Mouse (Mus musculus): Measurements from ENCODE around the gene Myt1l. TPM values are rescaled to one million over a fixed set of nuclear protein-coding genes. Genes with fewer than 3 reads are reported as not detected.

Gene Myt1l
- polyA plus RNA-seq, 1 experiment from 2014 or later, result 1.2 TPM

- Histone ChIP-seq H3K36me3 (no peaks in the 10 kb centered on the region), H3K4me1 (replicated peaks) (no peaks in the 10 kb centered on the region), H3K4me2 (no peak overlapping the region), H3K9me3 (no peaks in the 10 kb centered on the region), H3K27ac (no peak overlapping the region), H3K4me3 (replicated peaks) (no peak overlapping the region), H3K9ac (replicated peaks) (no peak overlapping the region), H3K27me3 (peaks cover 10% of the 10 kb centered on the region; the same call in 1 of the 2 replicates)
- ATAC-seq (ENCODE audit: insufficient number of reproducible peaks, insufficient read depth, low FRiP score, low TSS enrichment, low read depth), result no peak
- 77% methylated on average over 3 of the region's 3 CpGs for WGBS
Measured at GRCm38 (mm10) chr12:29657061-29657460, 128.9 kb downstream of the Myt1l start.

- Histone ChIP-seq H3K4me2 (no peak overlapping the region), H3K9ac (replicated peaks) (no peak overlapping the region), H3K9me3 (no peaks in the 10 kb centered on the region), H3K4me3 (replicated peaks) (no peak overlapping the region), H3K27me3 (peaks cover 10% of the 10 kb centered on the region; the same call in 1 of the 2 replicates), H3K36me3 (no peaks in the 10 kb centered on the region), H3K4me1 (replicated peaks) (no peaks in the 10 kb centered on the region), H3K27ac (no peak overlapping the region)
- WGBS, result 78% methylated on average over 2 of the region's 2 CpGs
- ATAC-seq (ENCODE audit: insufficient number of reproducible peaks, insufficient read depth, low FRiP score, low TSS enrichment, low read depth), result no peak
Measured at GRCm38 (mm10) chr12:29657870-29658269, 129.7 kb downstream of the Myt1l start.

DNA sequence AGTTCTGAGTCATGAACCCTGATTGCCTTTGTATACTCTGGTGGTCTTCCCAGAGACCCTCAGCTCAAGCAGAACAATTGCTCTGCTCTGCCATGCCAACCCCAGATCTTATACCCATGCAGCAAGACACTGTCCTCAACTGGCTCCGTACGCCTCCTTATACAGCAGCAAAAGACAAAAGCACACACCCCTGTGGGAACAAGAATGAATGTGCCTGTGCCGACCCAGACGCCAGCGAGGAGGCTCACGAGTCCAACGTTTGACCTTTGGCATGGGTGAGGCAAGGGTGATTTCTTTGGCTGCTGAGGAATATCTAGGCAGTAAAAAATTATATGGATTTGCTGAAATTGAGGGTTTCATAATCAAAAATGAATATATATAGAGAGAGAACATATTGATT lies 143.8 kb downstream of the Myt1l start:
- Histone ChIP-seq H3K27ac (no peak overlapping the region), H3K4me2 (no peak overlapping the region), H3K9ac (replicated peaks) (no peak overlapping the region), H3K27me3 (0 out of 2 replicates have a peak, but pooled peaks cover 8% of the 10 kb centered on the region), H3K9me3 (no peaks in the 10 kb centered on the region), H3K36me3 (no peaks in the 10 kb centered on the region), H3K4me1 (replicated peaks) (no peaks in the 10 kb centered on the region), H3K4me3 (replicated peaks) (no peak overlapping the region)
- 91% methylated on average over 7 of the region's 7 CpGs for WGBS
- ATAC-seq (ENCODE audit: insufficient number of reproducible peaks, insufficient read depth, low FRiP score, low TSS enrichment, low read depth), result no peak

DNA sequence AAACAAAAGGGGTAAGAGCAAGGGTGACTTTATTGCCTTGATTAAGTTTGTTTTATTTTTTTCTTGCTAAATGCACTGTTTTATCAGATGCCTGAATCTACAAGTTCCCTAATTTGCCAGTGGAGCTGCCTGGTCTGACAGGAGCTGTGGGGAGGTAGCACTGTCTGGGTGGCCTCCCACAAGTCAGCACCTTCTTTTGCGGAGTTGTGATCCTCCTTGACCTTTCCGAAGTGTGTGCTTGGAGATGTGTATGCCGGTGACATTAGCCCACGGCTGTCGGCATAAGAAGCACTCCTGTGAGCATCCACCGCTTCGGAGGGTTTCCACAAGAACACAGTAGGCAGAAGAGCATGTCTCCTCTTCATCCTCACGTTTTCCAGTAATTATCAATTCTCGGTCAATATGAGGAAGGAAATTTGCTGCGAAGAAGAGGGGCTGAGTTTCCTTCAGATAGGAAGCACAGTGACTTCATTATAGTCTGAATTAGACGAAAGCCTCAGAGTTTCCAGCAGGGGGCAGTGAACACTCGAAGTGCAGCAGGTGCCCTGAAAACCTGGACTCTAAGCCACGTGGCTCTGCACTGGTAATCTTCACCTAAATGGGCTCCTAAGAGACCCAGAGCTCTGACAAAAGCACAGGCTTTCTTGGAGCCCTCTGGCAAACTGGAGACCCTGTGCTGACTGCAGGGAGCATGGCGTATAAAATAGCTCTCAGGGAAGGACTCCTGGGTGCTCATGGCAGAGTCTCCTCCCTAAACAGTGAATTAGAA lies 147.6 kb downstream of the Myt1l start:
- Histone ChIP-seq H3K4me3 (replicated peaks) (no peak overlapping the region), H3K27me3 (no peaks in the 10 kb centered on the region), H3K27ac (no peak overlapping the region), H3K9me3 (no peaks in the 10 kb centered on the region), H3K9ac (replicated peaks) (no peak overlapping the region), H3K4me2 (no peak overlapping the region), H3K4me1 (replicated peaks) (no peaks in the 10 kb centered on the region), H3K36me3 (no peaks in the 10 kb centered on the region)
- no peak for ATAC-seq (ENCODE audit: insufficient number of reproducible peaks, insufficient read depth, low FRiP score, low TSS enrichment, low read depth)
- 51% methylated on average over 14 of the region's 14 CpGs for WGBS

- Histone ChIP-seq H3K27me3 (no peaks in the 10 kb centered on the region; the same call in 1 of the 2 replicates), H3K4me1 (replicated peaks) (no peaks in the 10 kb centered on the region), H3K9ac (replicated peaks) (no peak overlapping the region), H3K4me2 (no peak overlapping the region), H3K9me3 (no peaks in the 10 kb centered on the region), H3K27ac (no peak overlapping the region), H3K4me3 (replicated peaks) (no peak overlapping the region), H3K36me3 (no peaks in the 10 kb centered on the region)
- WGBS, result 82% methylated on average over 8 of the region's 8 CpGs
- ATAC-seq (ENCODE audit: insufficient number of reproducible peaks, insufficient read depth, low FRiP score, low TSS enrichment, low read depth), result no peak
Measured at GRCm38 (mm10) chr12:29682384-29682783, 154.2 kb downstream of the Myt1l start.

GRCm38 (mm10) chr12:29682946-29683345 lies 154.8 kb downstream of the Myt1l start:
- Histone ChIP-seq H3K4me3 (replicated peaks) (no peak overlapping the region), H3K36me3 (no peaks in the 10 kb centered on the region), H3K27me3 (no peaks in the 10 kb centered on the region; the same call in 1 of the 2 replicates), H3K4me2 (no peak overlapping the region), H3K27ac (no peak overlapping the region), H3K9ac (replicated peaks) (no peak overlapping the region), H3K9me3 (no peaks in the 10 kb centered on the region), H3K4me1 (replicated peaks) (no peaks in the 10 kb centered on the region)
- no peak for ATAC-seq (ENCODE audit: insufficient number of reproducible peaks, insufficient read depth, low FRiP score, low TSS enrichment, low read depth)
- WGBS, result 85% methylated on average over 8 of the region's 8 CpGs

GRCm38 (mm10) chr12:29686241-29686640 lies 158.1 kb downstream of the Myt1l start:
- H3K4me3 ChIP-seq (replicated peaks), result no peak overlapping the region
- H3K36me3 ChIP-seq, result no peaks in the 10 kb centered on the region
- WGBS, result 59% methylated on average over 8 of the region's 8 CpGs
- no peaks in the 10 kb centered on the region; the same call in 1 of the 2 replicates for H3K27me3 ChIP-seq
- H3K9me3 ChIP-seq, result no peaks in the 10 kb centered on the region
- no peak overlapping the region for H3K9ac ChIP-seq (replicated peaks)
- no peak overlapping the region for H3K27ac ChIP-seq
- no peak for ATAC-seq (ENCODE audit: insufficient number of reproducible peaks, insufficient read depth, low FRiP score, low TSS enrichment, low read depth)
- H3K4me2 ChIP-seq, result no peak overlapping the region
- no peaks in the 10 kb centered on the region for H3K4me1 ChIP-seq (replicated peaks)

DNA sequence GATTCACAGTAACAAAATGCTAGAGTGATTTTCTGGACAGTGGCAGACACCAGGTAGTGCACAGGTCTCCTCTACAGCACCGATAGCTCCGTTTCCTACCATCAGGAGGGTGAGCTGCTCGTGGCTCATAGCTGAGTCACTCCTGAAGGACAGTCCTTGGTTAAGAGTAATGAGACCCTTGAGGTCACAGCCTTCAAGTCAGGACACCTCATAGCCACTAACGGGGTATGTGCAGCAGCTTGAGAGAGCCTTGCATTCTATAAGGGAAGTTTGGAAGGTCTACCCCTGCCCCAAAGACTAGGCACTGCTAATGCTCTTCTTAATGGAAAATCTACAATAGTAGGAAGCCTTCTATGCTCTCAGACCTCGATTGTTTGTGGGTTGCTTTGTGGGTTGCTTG lies 163.4 kb downstream of the Myt1l start:
- WGBS, result 83% methylated on average over 5 of the region's 5 CpGs
- no peak for ATAC-seq (ENCODE audit: insufficient number of reproducible peaks, insufficient read depth, low FRiP score, low TSS enrichment, low read depth)
- no peaks in the 10 kb centered on the region for H3K27me3 ChIP-seq

DNA sequence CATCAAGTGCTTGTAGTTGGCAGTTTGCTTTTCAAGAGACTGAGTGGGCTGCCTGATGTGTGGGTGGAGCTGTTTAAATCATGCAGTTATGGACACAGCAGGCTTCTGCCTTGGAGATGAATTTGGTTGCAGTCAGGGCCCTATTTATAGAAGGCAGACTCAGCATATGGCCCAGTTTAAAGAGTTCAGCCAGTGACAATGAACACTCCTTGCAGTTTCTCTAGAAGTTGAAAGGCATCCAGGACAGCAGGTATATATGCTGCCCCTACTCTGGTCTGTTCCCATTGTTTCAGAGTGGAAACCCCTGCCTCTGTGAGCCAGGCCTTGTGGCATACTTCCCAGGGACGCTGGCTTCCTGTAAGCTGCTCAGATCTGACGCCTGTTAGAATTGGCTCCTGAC lies 167.0 kb downstream of the Myt1l start:
- WGBS, result 39% methylated on average over 2 of the region's 2 CpGs
- Histone ChIP-seq H3K4me2 (no peak overlapping the region), H3K27me3 (no peaks in the 10 kb centered on the region), H3K27ac (no peak overlapping the region), H3K9ac (replicated peaks) (no peak overlapping the region), H3K4me1 (replicated peaks) (peaks cover 23% of the 10 kb centered on the region), H3K36me3 (no peaks in the 10 kb centered on the region), H3K4me3 (replicated peaks) (no peak overlapping the region), H3K9me3 (no peaks in the 10 kb centered on the region)
- no peak for ATAC-seq (ENCODE audit: insufficient number of reproducible peaks, insufficient read depth, low FRiP score, low TSS enrichment, low read depth)

More for the DNA sequence above, 163.4 kb downstream of the Myt1l start:
- Histone ChIP-seq H3K4me2 (no peak overlapping the region), H3K27ac (no peak overlapping the region), H3K9ac (replicated peaks) (no peak overlapping the region), H3K36me3 (no peaks in the 10 kb centered on the region), H3K4me1 (replicated peaks) (peaks cover 4% of the 10 kb centered on the region; the same call in 1 of the 2 replicates), H3K9me3 (no peaks in the 10 kb centered on the region), H3K4me3 (replicated peaks) (no peak overlapping the region)

- Histone ChIP-seq H3K9me3 (no peaks in the 10 kb centered on the region), H3K9ac (replicated peaks) (no peak overlapping the region), H3K4me3 (replicated peaks) (no peak overlapping the region), H3K4me2 (no peak overlapping the region), H3K27ac (peak overlapping the region; percentile 35; the same call in 1 of the 2 replicates), H3K36me3 (no peaks in the 10 kb centered on the region), H3K27me3 (no peaks in the 10 kb centered on the region), H3K4me1 (replicated peaks) (peaks cover 37% of the 10 kb centered on the region)
- WGBS, result 83% methylated on average over 12 of the region's 12 CpGs
- no peak for ATAC-seq (ENCODE audit: insufficient number of reproducible peaks, insufficient read depth, low FRiP score, low TSS enrichment, low read depth)
Measured at GRCm38 (mm10) chr12:29697526-29698500, 169.6 kb downstream of the Myt1l start.

- no peak for ATAC-seq (ENCODE audit: insufficient number of reproducible peaks, insufficient read depth, low FRiP score, low TSS enrichment, low read depth)
- H3K4me2 ChIP-seq, result no peak overlapping the region
- no peaks in the 10 kb centered on the region for H3K36me3 ChIP-seq
- H3K27ac ChIP-seq, result 0 out of 2 replicates have a peak overlapping the region, but pooled peaks have one; percentile 35
- peaks cover 44% of the 10 kb centered on the region for H3K4me1 ChIP-seq (replicated peaks)
- no peaks in the 10 kb centered on the region for H3K27me3 ChIP-seq
- no peaks in the 10 kb centered on the region for H3K9me3 ChIP-seq
- no peak overlapping the region for H3K4me3 ChIP-seq (replicated peaks)
- no peak overlapping the region for H3K9ac ChIP-seq (replicated peaks)
- 79% methylated on average over 3 of the region's 3 CpGs for WGBS
Measured at GRCm38 (mm10) chr12:29698541-29698940, 170.4 kb downstream of the Myt1l start.

Measured in limb, embryonic 12.5 days (tissue).